Mouse (Mus musculus) heart, postnatal 0 days (tissue): Measurements from ENCODE around the gene Mmel1. TPM values are rescaled to one million over a fixed set of nuclear protein-coding genes. Genes with fewer than 3 reads are reported as not detected.

Source experiments
- ATAC-seq: fragments of 200-750 bp; cut with Nextera tagmentation; 2 replicates; pipeline ENCODE4 v1.8.0; 2017; ENCODE audit warnings: low read depth, moderate number of reproducible peaks, moderate library complexity; ENCODE audit not compliant: insufficient read depth
- DNase-seq: peaks from one replicate; pipeline ENCODE4 v3.0.0-alpha.2; 2016; ENCODE audit warnings: low spot score
- H3K27ac ChIP-seq: fragments of 300-500 bp; sonication (generic); 2 replicates; pipeline ENCODE4 v1.5.1; 2014; ENCODE audit warnings: low read depth, mild to moderate bottlenecking
- H3K27me3 ChIP-seq: fragments of 300-500 bp; sonication (generic); 2 replicates; pipeline ENCODE4 v1.6.1; 2014; ENCODE audit warnings: low read length, mixed read lengths; ENCODE audit not compliant: control insufficient read depth, insufficient read depth
- H3K36me3 ChIP-seq: fragments of 300-500 bp; sonication (generic); replicated peaks from 2 replicates; pipeline ENCODE4 v1.6.1; 2014; ENCODE audit warnings: low read length, mixed read lengths; ENCODE audit not compliant: control insufficient read depth, insufficient read depth
- H3K4me1 ChIP-seq: fragments of 300-500 bp; sonication (generic); 2 replicates; pipeline ENCODE4 v1.6.1; 2014; ENCODE audit warnings: antibody characterized with exemption; ENCODE audit not compliant: control insufficient read depth, insufficient read depth
- H3K4me2 ChIP-seq: fragments of 300-500 bp; sonication (generic); 2 replicates; pipeline ENCODE4 v1.6.1; 2014; ENCODE audit warnings: low read depth, mild to moderate bottlenecking, low read length, moderate library complexity
- H3K4me3 ChIP-seq: fragments of 300-500 bp; sonication (generic); 2 replicates; pipeline ENCODE4 v1.5.1; 2014; ENCODE audit warnings: low read depth, low read length
- H3K9ac ChIP-seq: fragments of 300-500 bp; sonication (generic); replicated peaks from 2 replicates; pipeline ENCODE4 v1.6.1; 2014; ENCODE audit warnings: low read depth, low read length, mixed read lengths
- H3K9me3 ChIP-seq: fragments of 300-500 bp; sonication (generic); replicated peaks from 2 replicates; pipeline ENCODE4 v1.6.1; 2016; ENCODE audit warnings: low read length; ENCODE audit not compliant: control insufficient read depth
- CTCF ChIP-seq: IDR thresholded peaks from 2 replicates; pipeline ENCODE4 v1.5.1; 2016; ENCODE audit warnings: antibody characterized with exemption, control low read depth, low read depth
- EP300 ChIP-seq: IDR thresholded peaks from 2 replicates; pipeline ENCODE4 v1.6.1; 2016; ENCODE audit warnings: antibody characterized with exemption, low read depth
- WGBS: fragments of 180-500 bp; shearing (Covaris S2); extraction: QIAGEN DNeasy Blood & Tissue Kit; methylation state at CpG from one replicate; pipeline ENCODE4 v1.1.7; 2014; 5-methylcytosine and 5-hydroxymethylcytosine counted together
- polyA plus RNA-seq: library from polyadenylated mRNA; unstranded; fragments of >200 nt; fragmentation: Nextera tagmentation; extraction: Ambion mirVana; gene quantifications from 2 replicates; pipeline ENCODE4 v1.2.1, GENCODE M21; 2015
- total RNA-seq: library from RNA; depleted of rRNA; stranded (reverse); fragments of >200 nt; gene quantifications from 2 replicates; pipeline ENCODE4 v1.2.3, GENCODE M21; 2014; ENCODE audit warnings: low replicate concordance

The Mmel1 gene
- total and polyA plus RNA-seq, 2 experiments from 2014 or later: 0.07 to 0.34 TPM

- Histone ChIP-seq H3K27ac (no peak overlapping the region), H3K4me1 (no peaks in the 10 kb centered on the region), H3K9me3 (0 out of 2 replicates have a peak, but pooled peaks cover 4% of the 10 kb centered on the region), H3K36me3 (no peaks in the 10 kb centered on the region), H3K27me3 (no peaks in the 10 kb centered on the region), H3K9ac (no peak overlapping the region), H3K4me3 (no peak overlapping the region), H3K4me2 (no peak overlapping the region)
- no peak for ATAC-seq
- no peak for TF ChIP-seq CTCF
- no peak for TF ChIP-seq EP300
- WGBS: 55% methylated on average over 10 of the region's 10 CpGs
- no peak for DNase-seq
Observed at GRCm38 (mm10) chr4:154915286-154915685, 45.9 kb downstream of the Mmel1 start.

GRCm38 (mm10) chr4:154916662-154917061 is 47.3 kb downstream of the Mmel1 start:
- DNase-seq: no peak
- 68% methylated on average over 4 of the region's 4 CpGs for WGBS
- H3K4me1 ChIP-seq: no peaks in the 10 kb centered on the region

GRCm38 (mm10) chr4:154922291-154922690 is 52.9 kb downstream of the Mmel1 start:
- ATAC-seq: no peak
- H3K4me2 ChIP-seq: no peak overlapping the region
- H3K27me3 ChIP-seq: no peaks in the 10 kb centered on the region
- no peak overlapping the region for H3K4me3 ChIP-seq
- no peaks in the 10 kb centered on the region for H3K4me1 ChIP-seq
- TF ChIP-seq EP300 (no peak), CTCF (no peak)
- H3K36me3 ChIP-seq: no peaks in the 10 kb centered on the region
- 0 out of 2 replicates have a peak, but pooled peaks cover 2% of the 10 kb centered on the region for H3K9me3 ChIP-seq
- H3K27ac ChIP-seq: no peak overlapping the region
- no peak overlapping the region for H3K9ac ChIP-seq
- whole genome bisulfite sequencing: 72% methylated on average over 4 of the region's 4 CpGs
- DNase-seq: no peak

More at GRCm38 (mm10) chr4:154916662-154917061, 47.3 kb downstream of the Mmel1 start:
- TF ChIP-seq EP300: no peak
- no peak for TF ChIP-seq CTCF
- H3K4me2 ChIP-seq: no peak overlapping the region
- no peak overlapping the region for H3K27ac ChIP-seq
- 0 out of 2 replicates have a peak, but pooled peaks cover 4% of the 10 kb centered on the region for H3K9me3 ChIP-seq
- H3K36me3 ChIP-seq: no peaks in the 10 kb centered on the region
- no peak overlapping the region for H3K9ac ChIP-seq
- no peak for ATAC-seq
- H3K27me3 ChIP-seq: no peaks in the 10 kb centered on the region
- no peak overlapping the region for H3K4me3 ChIP-seq

GRCm38 (mm10) chr4:154922931-154923330 is 53.5 kb downstream of the Mmel1 start:
- ATAC-seq (no peak), DNase-seq (no peak)
- H3K9me3 ChIP-seq: no peaks in the 10 kb centered on the region
- no peak overlapping the region for H3K4me3 ChIP-seq
- H3K36me3 ChIP-seq: no peaks in the 10 kb centered on the region
- 76% methylated on average over 5 of the region's 5 CpGs for WGBS
- no peaks in the 10 kb centered on the region for H3K4me1 ChIP-seq
- H3K27ac ChIP-seq: no peak overlapping the region
- no peaks in the 10 kb centered on the region for H3K27me3 ChIP-seq
- no peak for TF ChIP-seq EP300
- TF ChIP-seq CTCF: no peak
- H3K9ac ChIP-seq: no peak overlapping the region
- no peak overlapping the region for H3K4me2 ChIP-seq

GRCm38 (mm10) chr4:154925413-154925812 is 56.0 kb downstream of the Mmel1 start:
- no peaks in the 10 kb centered on the region for H3K36me3 ChIP-seq
- DNase-seq (no peak), ATAC-seq (no peak)
- no peak overlapping the region for H3K9ac ChIP-seq
- H3K4me1 ChIP-seq: peaks cover 7% of the 10 kb centered on the region
- TF ChIP-seq CTCF (0 out of 2 replicates have a peak, but pooled peaks have one; percentile 21), EP300 (no peak)
- no peak overlapping the region for H3K4me3 ChIP-seq
- no peaks in the 10 kb centered on the region for H3K9me3 ChIP-seq
- H3K27me3 ChIP-seq: no peaks in the 10 kb centered on the region
- 59% methylated on average over 4 of the region's 4 CpGs for WGBS
- no peak overlapping the region for H3K4me2 ChIP-seq
- no peak overlapping the region for H3K27ac ChIP-seq
